Mouse (Mus musculus) c-Kit-positive CD71-negative TER-119-negative erythroid progenitor cells, embryonic 14.5 days (primary cell): ENCODE measurements around the gene Hoxa9.

Source experiments
- DNase-seq: peaks from one replicate; pipeline ENCODE4 v3.0.0-alpha.2; 2013; ENCODE audit warnings: low read depth

Gene Hoxa9

GRCm38 (mm10) chr6:52180726-52181125, 50.2 kb downstream of the Hoxa9 start:
- DNase-seq: no peak

DNA sequence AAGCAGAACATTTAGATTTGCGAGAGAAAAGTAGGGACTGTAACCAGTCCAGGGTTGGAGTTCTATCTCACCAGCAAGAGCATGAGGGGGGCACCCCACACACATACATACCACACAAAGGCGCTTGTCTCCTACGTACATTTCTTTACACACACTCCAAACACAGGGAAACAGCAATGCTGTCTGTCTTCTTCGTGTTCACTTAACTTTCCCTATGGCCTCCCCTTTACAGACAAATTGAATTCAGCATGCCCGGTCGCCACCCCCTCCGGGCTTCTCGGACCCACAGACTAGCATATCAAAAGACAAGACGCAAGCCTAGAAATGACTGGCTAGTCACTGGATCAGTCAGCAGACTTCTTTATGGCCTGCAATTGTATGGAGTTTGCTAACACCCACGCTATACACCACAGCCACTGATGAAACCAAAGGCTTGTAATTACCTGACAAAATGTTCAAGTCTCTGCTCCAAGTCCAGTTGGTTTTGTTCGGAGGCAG, 50.6 kb downstream of the Hoxa9 start:
- DNase-seq: no peak

- no peak for DNase-seq
Observed at GRCm38 (mm10) chr6:52179690-52180089, 51.2 kb downstream of the Hoxa9 start.

- DNase-seq: no peak
Observed at GRCm38 (mm10) chr6:52178918-52179665, 51.8 kb downstream of the Hoxa9 start.

DNA sequence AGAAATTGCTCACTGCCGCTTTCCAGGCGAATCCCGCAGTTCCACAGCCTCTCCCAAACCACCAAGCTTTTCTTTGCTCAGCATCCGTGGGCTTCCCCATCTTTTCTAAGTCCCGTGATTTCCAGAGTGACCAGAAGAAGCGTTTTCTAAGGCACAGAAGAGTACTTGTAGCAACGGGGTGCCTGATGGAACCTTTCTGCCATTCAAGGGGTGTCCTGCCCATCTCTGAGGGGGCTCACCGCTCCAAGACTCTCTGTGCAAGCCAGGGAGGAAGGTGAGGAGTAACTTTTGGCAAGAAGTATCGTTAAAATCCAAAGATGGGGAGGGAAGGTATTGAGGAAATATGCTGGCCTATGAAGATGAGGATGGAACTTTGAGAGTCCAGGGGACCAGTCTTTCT, 53.1 kb downstream of the Hoxa9 start:
- no peak for DNase-seq

- no peak for DNase-seq
Observed at GRCm38 (mm10) chr6:52177061-52177735, 53.7 kb downstream of the Hoxa9 start, which contains the start of gene 5730596B20Rik. Gene 5730596B20Rik, plus strand, starts transcription at chr6:52177498.

- DNase-seq: no peak
Observed at GRCm38 (mm10) chr6:52176391-52176790, 54.5 kb downstream of the Hoxa9 start.

- DNase-seq: no peak
Observed at GRCm38 (mm10) chr6:52175864-52176263, 55.0 kb downstream of the Hoxa9 start.

GRCm38 (mm10) chr6:52174968-52175751, 55.7 kb downstream of the Hoxa9 start:
- no peak for DNase-seq

GRCm38 (mm10) chr6:52173648-52174047, 57.2 kb downstream of the Hoxa9 start:
- no peak for DNase-seq
